Mouse (Mus musculus): ENCODE measurements at regions not wholly inside any gene's neighbourhood (a gene's known extent, or its start where the extent isn't known, plus 50 kb on each side); places are given as distances from the start of the nearest gene placed in this dataset.
A peak's percentile ranks its signal among the peaks of the same experiment; 100 is the strongest.

GRCm38 (mm10) chr14:101382838-101383237 lies 182.7 kb upstream of the Prr30 start:
- Histone ChIP-seq H3K27ac (ENCODE audit: insufficient read depth, low read depth, low read length) (no peak overlapping the region), H3K4me1 (ENCODE audit: control insufficient read depth, insufficient read depth, low read length) (0 out of 2 replicates have a peak, but pooled peaks cover 2% of the 10 kb centered on the region), H3K4me3 (ENCODE audit: insufficient read depth, low read depth, low read length) (no peak overlapping the region)
- TF ChIP-seq POLR2A (IDR thresholded peaks at IDR 0.05; ENCODE audit: insufficient read depth, low read depth, low read length), result no peak
- no peak for TF ChIP-seq CTCF (IDR thresholded peaks at IDR 0.05; ENCODE audit: insufficient read depth, low read depth, low read length)
- 95% methylated on average over 6 of the region's 6 CpGs for WGBS

- 0 out of 2 replicates have a peak, but pooled peaks cover 2% of the 10 kb centered on the region for H3K4me1 ChIP-seq (ENCODE audit: control insufficient read depth, insufficient read depth, low read length)
- H3K4me3 ChIP-seq (ENCODE audit: insufficient read depth, low read depth, low read length), result no peak overlapping the region
- TF ChIP-seq CTCF (IDR thresholded peaks at IDR 0.05; ENCODE audit: insufficient read depth, low read depth, low read length) (no peak), POLR2A (IDR thresholded peaks at IDR 0.05; ENCODE audit: insufficient read depth, low read depth, low read length) (no peak)
- no peak overlapping the region for H3K27ac ChIP-seq (ENCODE audit: insufficient read depth, low read depth, low read length)
- 59% methylated on average over 2 of the region's 2 CpGs for WGBS
Measured at GRCm38 (mm10) chr14:101381943-101382342, 181.8 kb upstream of the Prr30 start.

GRCm38 (mm10) chr14:101379663-101380006 lies 179.5 kb upstream of the Prr30 start:
- Histone ChIP-seq H3K27ac (ENCODE audit: insufficient read depth, low read depth, low read length) (no peak overlapping the region), H3K4me3 (ENCODE audit: insufficient read depth, low read depth, low read length) (no peak overlapping the region), H3K4me1 (ENCODE audit: control insufficient read depth, insufficient read depth, low read length) (0 out of 2 replicates have a peak, but pooled peaks cover 5% of the 10 kb centered on the region)
- 49% methylated on average over 4 of the region's 4 CpGs for WGBS
- no peak for TF ChIP-seq POLR2A (IDR thresholded peaks at IDR 0.05; ENCODE audit: insufficient read depth, low read depth, low read length)
- no peak for TF ChIP-seq CTCF (IDR thresholded peaks at IDR 0.05; ENCODE audit: insufficient read depth, low read depth, low read length)

- H3K27ac ChIP-seq (ENCODE audit: insufficient read depth, low read depth, low read length), result no peak overlapping the region
- WGBS, result 14% methylated on average over 21 of the region's 21 CpGs
- H3K4me1 ChIP-seq (ENCODE audit: control insufficient read depth, insufficient read depth, low read length), result 0 out of 2 replicates have a peak, but pooled peaks cover 5% of the 10 kb centered on the region
- H3K4me3 ChIP-seq (ENCODE audit: insufficient read depth, low read depth, low read length), result peak overlapping the region; percentile 31; the same call in 1 of the 2 replicates
- peak; percentile 98 for TF ChIP-seq CTCF (IDR thresholded peaks at IDR 0.05; ENCODE audit: insufficient read depth, low read depth, low read length)
- no peak for TF ChIP-seq POLR2A (IDR thresholded peaks at IDR 0.05; ENCODE audit: insufficient read depth, low read depth, low read length)
Measured at GRCm38 (mm10) chr14:101378965-101379662, 179.0 kb upstream of the Prr30 start.

GRCm38 (mm10) chr14:101378545-101378944 lies 178.4 kb upstream of the Prr30 start:
- WGBS, result 78% methylated on average over 8 of the region's 8 CpGs
- 0 out of 2 replicates have a peak, but pooled peaks cover 5% of the 10 kb centered on the region for H3K4me1 ChIP-seq (ENCODE audit: control insufficient read depth, insufficient read depth, low read length)
- TF ChIP-seq POLR2A (IDR thresholded peaks at IDR 0.05; ENCODE audit: insufficient read depth, low read depth, low read length), result no peak
- TF ChIP-seq CTCF (IDR thresholded peaks at IDR 0.05; ENCODE audit: insufficient read depth, low read depth, low read length), result no peak
- no peak overlapping the region for H3K27ac ChIP-seq (ENCODE audit: insufficient read depth, low read depth, low read length)
- no peak overlapping the region for H3K4me3 ChIP-seq (ENCODE audit: insufficient read depth, low read depth, low read length)

- 0 out of 2 replicates have a peak, but pooled peaks cover 5% of the 10 kb centered on the region for H3K4me1 ChIP-seq (ENCODE audit: control insufficient read depth, insufficient read depth, low read length)
- H3K27ac ChIP-seq (ENCODE audit: insufficient read depth, low read depth, low read length), result no peak overlapping the region
- WGBS, result 97% methylated on average over 1 of the region's 1 CpGs
- H3K4me3 ChIP-seq (ENCODE audit: insufficient read depth, low read depth, low read length), result no peak overlapping the region
- no peak for TF ChIP-seq CTCF (IDR thresholded peaks at IDR 0.05; ENCODE audit: insufficient read depth, low read depth, low read length)
- no peak for TF ChIP-seq POLR2A (IDR thresholded peaks at IDR 0.05; ENCODE audit: insufficient read depth, low read depth, low read length)
Measured at GRCm38 (mm10) chr14:101376690-101377089, 176.6 kb upstream of the Prr30 start.

- Histone ChIP-seq H3K27ac (ENCODE audit: insufficient read depth, low read depth, low read length) (no peak overlapping the region), H3K4me1 (ENCODE audit: control insufficient read depth, insufficient read depth, low read length) (0 out of 2 replicates have a peak, but pooled peaks cover 5% of the 10 kb centered on the region), H3K4me3 (ENCODE audit: insufficient read depth, low read depth, low read length) (no peak overlapping the region)
- TF ChIP-seq CTCF (IDR thresholded peaks at IDR 0.05; ENCODE audit: insufficient read depth, low read depth, low read length) (no peak), POLR2A (IDR thresholded peaks at IDR 0.05; ENCODE audit: insufficient read depth, low read depth, low read length) (no peak)
- 70% methylated on average over 6 of the region's 6 CpGs for WGBS
Measured at GRCm38 (mm10) chr14:101375833-101376232, 175.7 kb upstream of the Prr30 start.

- Histone ChIP-seq H3K4me1 (ENCODE audit: control insufficient read depth, insufficient read depth, low read length) (0 out of 2 replicates have a peak, but pooled peaks cover 3% of the 10 kb centered on the region), H3K4me3 (ENCODE audit: insufficient read depth, low read depth, low read length) (no peak overlapping the region), H3K27ac (ENCODE audit: insufficient read depth, low read depth, low read length) (no peak overlapping the region)
- WGBS, result 93% methylated on average over 4 of the region's 4 CpGs
- TF ChIP-seq CTCF (IDR thresholded peaks at IDR 0.05; ENCODE audit: insufficient read depth, low read depth, low read length), result no peak
- no peak for TF ChIP-seq POLR2A (IDR thresholded peaks at IDR 0.05; ENCODE audit: insufficient read depth, low read depth, low read length)
Measured at GRCm38 (mm10) chr14:101373864-101374263, 173.7 kb upstream of the Prr30 start.

- H3K4me1 ChIP-seq (ENCODE audit: control insufficient read depth, insufficient read depth, low read length), result no peaks in the 10 kb centered on the region
- WGBS, result 90% methylated on average over 2 of the region's 2 CpGs
- no peak overlapping the region for H3K4me3 ChIP-seq (ENCODE audit: insufficient read depth, low read depth, low read length)
- TF ChIP-seq CTCF (IDR thresholded peaks at IDR 0.05; ENCODE audit: insufficient read depth, low read depth, low read length) (no peak), POLR2A (IDR thresholded peaks at IDR 0.05; ENCODE audit: insufficient read depth, low read depth, low read length) (no peak)
- no peak overlapping the region for H3K27ac ChIP-seq (ENCODE audit: insufficient read depth, low read depth, low read length)
Measured at GRCm38 (mm10) chr14:101359860-101360259, 159.7 kb upstream of the Prr30 start.
